Mouse (Mus musculus) ES-Bruce4 (cell line): ENCODE results near the gene Lrrc3b.

Experiments
- CTCF ChIP-seq: IDR thresholded peaks from one replicate; pipeline ENCODE4 v1.8.1; 2011; ENCODE audit warnings: low read depth, low read length
- EP300 ChIP-seq: IDR thresholded peaks from 2 replicates; pipeline ENCODE4 v1.6.1; 2011; ENCODE audit warnings: low read depth, low read length; ENCODE audit not compliant: insufficient read depth
- POLR2A ChIP-seq: IDR thresholded peaks from one replicate; pipeline ENCODE4 v1.8.1; 2011; ENCODE audit warnings: low read length; ENCODE audit not compliant: insufficient read depth

GRCm38 (mm10) chr14:15330155-15330554 is 108.6 kb downstream of the Lrrc3b start:
- TF ChIP-seq EP300 (no peak), CTCF (no peak), POLR2A (no peak)
